Mouse (Mus musculus): ENCODE data around the gene Cacna2d2. TPM values are rescaled to one million over a fixed set of nuclear protein-coding genes. Genes with fewer than 3 reads are reported as not detected.

Cacna2d2 gene
- polyA plus RNA-seq, 2 experiments: 0.29 to 9.3 TPM

GRCm38 (mm10) chr9:107486507-107487225, 87.3 kb downstream of the Cacna2d2 start:
- TF ChIP-seq POLR2A (IDR thresholded peaks at IDR 0.05; ENCODE audit: borderline replicate concordance, extremely low read depth, insufficient read depth, insufficient read length): no peak
- Histone ChIP-seq H3K36me3 (ENCODE audit: control insufficient read depth, insufficient read depth, low read length) (no peaks in the 10 kb centered on the region), H3K9me3 (ENCODE audit: control insufficient read depth, low read length) (no peaks in the 10 kb centered on the region), H3K27me3 (ENCODE audit: control insufficient read depth, insufficient read depth, low read length) (no peaks in the 10 kb centered on the region), H3K9ac (ENCODE audit: low read depth, low read length, severe bottlenecking) (no peak overlapping the region), H3K4me1 (ENCODE audit: control insufficient read depth, insufficient read depth, low read length) (0 out of 2 replicates have a peak, but pooled peaks cover 5% of the 10 kb centered on the region), H3K27ac (replicated peaks; ENCODE audit: low read depth, low read length) (no peak overlapping the region), H3K4me3 (replicated peaks; ENCODE audit: low read length) (no peak overlapping the region), H3K4me2 (replicated peaks; ENCODE audit: low read depth, low read length, severe bottlenecking) (no peak overlapping the region)
- ATAC-seq (ENCODE audit: low FRiP score, low read depth): no peak
- WGBS: 59% methylated on average over 6 of the region's 6 CpGs
- peak; percentile 57 for DNase-seq (ENCODE audit: low spot score)

GRCm38 (mm10) chr9:107490146-107490545, 90.7 kb downstream of the Cacna2d2 start:
- Histone ChIP-seq H3K36me3 (ENCODE audit: control insufficient read depth, insufficient read depth, low read length) (no peaks in the 10 kb centered on the region), H3K9ac (ENCODE audit: low read depth, low read length, severe bottlenecking) (no peak overlapping the region), H3K4me3 (replicated peaks; ENCODE audit: low read length) (no peak overlapping the region), H3K27ac (replicated peaks; ENCODE audit: low read depth, low read length) (no peak overlapping the region), H3K27me3 (ENCODE audit: control insufficient read depth, insufficient read depth, low read length) (no peaks in the 10 kb centered on the region), H3K4me2 (replicated peaks; ENCODE audit: low read depth, low read length, severe bottlenecking) (no peak overlapping the region), H3K4me1 (ENCODE audit: control insufficient read depth, insufficient read depth, low read length) (0 out of 2 replicates have a peak, but pooled peaks cover 5% of the 10 kb centered on the region), H3K9me3 (ENCODE audit: control insufficient read depth, low read length) (no peaks in the 10 kb centered on the region)
- no peak for TF ChIP-seq POLR2A (IDR thresholded peaks at IDR 0.05; ENCODE audit: borderline replicate concordance, extremely low read depth, insufficient read depth, insufficient read length)
- DNase-seq (ENCODE audit: low spot score): peak; percentile 51
- ATAC-seq (ENCODE audit: low FRiP score, low read depth): 0 out of 2 replicates have a peak, but pooled peaks have one; percentile 12
- 22% methylated on average over 8 of the region's 8 CpGs for WGBS

- no peak for TF ChIP-seq POLR2A (IDR thresholded peaks at IDR 0.05; ENCODE audit: borderline replicate concordance, extremely low read depth, insufficient read depth, insufficient read length)
- Histone ChIP-seq H3K27me3 (ENCODE audit: control insufficient read depth, insufficient read depth, low read length) (no peaks in the 10 kb centered on the region), H3K4me2 (replicated peaks; ENCODE audit: low read depth, low read length, severe bottlenecking) (no peak overlapping the region), H3K9me3 (ENCODE audit: control insufficient read depth, low read length) (no peaks in the 10 kb centered on the region), H3K9ac (ENCODE audit: low read depth, low read length, severe bottlenecking) (no peak overlapping the region), H3K4me3 (replicated peaks; ENCODE audit: low read length) (no peak overlapping the region), H3K36me3 (ENCODE audit: control insufficient read depth, insufficient read depth, low read length) (no peaks in the 10 kb centered on the region), H3K4me1 (ENCODE audit: control insufficient read depth, insufficient read depth, low read length) (0 out of 2 replicates have a peak, but pooled peaks cover 5% of the 10 kb centered on the region), H3K27ac (replicated peaks; ENCODE audit: low read depth, low read length) (no peak overlapping the region)
- WGBS: 64% methylated on average over 6 of the region's 6 CpGs
- DNase-seq (ENCODE audit: low spot score) (no peak), ATAC-seq (ENCODE audit: low FRiP score, low read depth) (no peak)
Measured at GRCm38 (mm10) chr9:107490625-107491024, 91.2 kb downstream of the Cacna2d2 start.

- no peak for ATAC-seq (ENCODE audit: low FRiP score, low read depth)
- no peaks in the 10 kb centered on the region for H3K27me3 ChIP-seq (ENCODE audit: control insufficient read depth, insufficient read depth, low read length)
Measured at GRCm38 (mm10) chr9:107493511-107493910, 94.1 kb downstream of the Cacna2d2 start.

GRCm38 (mm10) chr9:107494238-107494637, 94.8 kb downstream of the Cacna2d2 start:
- no peak overlapping the region for H3K4me2 ChIP-seq (replicated peaks; ENCODE audit: low read depth, low read length, severe bottlenecking)
- H3K36me3 ChIP-seq (ENCODE audit: control insufficient read depth, insufficient read depth, low read length): no peaks in the 10 kb centered on the region
- 62% methylated on average over 11 of the region's 12 CpGs for WGBS
- no peaks in the 10 kb centered on the region for H3K9me3 ChIP-seq (ENCODE audit: control insufficient read depth, low read length)
- no peak overlapping the region for H3K9ac ChIP-seq (ENCODE audit: low read depth, low read length, severe bottlenecking)
- no peak overlapping the region for H3K27ac ChIP-seq (replicated peaks; ENCODE audit: low read depth, low read length)
- ATAC-seq (ENCODE audit: low FRiP score, low read depth) (no peak), DNase-seq (ENCODE audit: low spot score) (no peak)
- H3K4me1 ChIP-seq (ENCODE audit: control insufficient read depth, insufficient read depth, low read length): 0 out of 2 replicates have a peak, but pooled peaks cover 5% of the 10 kb centered on the region
- no peaks in the 10 kb centered on the region for H3K27me3 ChIP-seq (ENCODE audit: control insufficient read depth, insufficient read depth, low read length)
- no peak for TF ChIP-seq POLR2A (IDR thresholded peaks at IDR 0.05; ENCODE audit: borderline replicate concordance, extremely low read depth, insufficient read depth, insufficient read length)
- H3K4me3 ChIP-seq (replicated peaks; ENCODE audit: low read length): no peak overlapping the region

More at GRCm38 (mm10) chr9:107493511-107493910, 94.1 kb downstream of the Cacna2d2 start:
- 71% methylated on average over 1 of the region's 1 CpGs for WGBS
- Histone ChIP-seq H3K27ac (replicated peaks; ENCODE audit: low read depth, low read length) (no peak overlapping the region), H3K4me3 (replicated peaks; ENCODE audit: low read length) (no peak overlapping the region), H3K9me3 (ENCODE audit: control insufficient read depth, low read length) (no peaks in the 10 kb centered on the region), H3K9ac (ENCODE audit: low read depth, low read length, severe bottlenecking) (no peak overlapping the region), H3K4me1 (ENCODE audit: control insufficient read depth, insufficient read depth, low read length) (0 out of 2 replicates have a peak, but pooled peaks cover 5% of the 10 kb centered on the region), H3K4me2 (replicated peaks; ENCODE audit: low read depth, low read length, severe bottlenecking) (no peak overlapping the region), H3K36me3 (ENCODE audit: control insufficient read depth, insufficient read depth, low read length) (no peaks in the 10 kb centered on the region)
- no peak for DNase-seq (ENCODE audit: low spot score)
- TF ChIP-seq POLR2A (IDR thresholded peaks at IDR 0.05; ENCODE audit: borderline replicate concordance, extremely low read depth, insufficient read depth, insufficient read length): no peak

All from limb, embryonic 14.5 days (tissue).